Mouse (Mus musculus): ENCODE measurements around the gene Hmgcs1. TPM values are rescaled to one million over a fixed set of nuclear protein-coding genes. Genes with fewer than 3 reads are reported as not detected.

Hmgcs1 gene
- 10 to 100 TPM; 17.9 to 34.1 TPM for polyA plus RNA-seq (2017; shearing (Covaris generic))

GRCm38 (mm10) chr13:119690039-119690728, at the start of gene Hmgcs1:
Hmgcs1 (plus strand) TSS chr13:119690379.

GRCm38 (mm10) chr13:119755681-119756471, 65.7 kb downstream of the Hmgcs1 start, which contains the start of gene Nim1k:
Nim1k (minus strand) TSS chr13:119755882.

Other genes with a start within 250 kb of the Hmgcs1 start
- 100 to 1,000 TPM in 1 of 2 experiments, 10 to 100 TPM in 1; 84.9 to 115 TPM for gene 4833420G17Rik, start 227.6 kb upstream of the Hmgcs1 start, polyA plus RNA-seq (2017; shearing (Covaris generic))
- 1 to 10 TPM in 1 of 2 experiments, under 1 TPM in 1; 0.54 to 3.1 TPM for gene Tmem267, start 202.3 kb upstream of the Hmgcs1 start, polyA plus RNA-seq (2017; shearing (Covaris generic))
- under 1 TPM in 1 of 2 experiments, not detected in 1; 0.55 TPM for gene 3110070M22Rik, start 202.0 kb upstream of the Hmgcs1 start, polyA plus RNA-seq (2017; shearing (Covaris generic))
- gene Ccl28, start 66.6 kb upstream of the Hmgcs1 start, polyA plus RNA-seq (2017; shearing (Covaris generic)), result under 1 TPM; 0.08 to 0.12 TPM
- under 1 TPM; 0.27 to 0.75 TPM for gene Nim1k, start 65.5 kb downstream of the Hmgcs1 start, polyA plus RNA-seq (2017; shearing (Covaris generic))
- 10 to 100 TPM; 30.1 to 33.2 TPM for gene Zfp131, start 100.5 kb downstream of the Hmgcs1 start, polyA plus RNA-seq (2017; shearing (Covaris generic))
- gene AF067063, start 139.8 kb downstream of the Hmgcs1 start, polyA plus RNA-seq (2017; shearing (Covaris generic)), result not detected
- gene D13Ertd608e, start 145.6 kb downstream of the Hmgcs1 start, polyA plus RNA-seq (2017; shearing (Covaris generic)), result not detected
- under 1 TPM in 1 of 2 experiments, not detected in 1; 0.29 TPM for gene Tcstv1, start 204.4 kb downstream of the Hmgcs1 start, polyA plus RNA-seq (2017; shearing (Covaris generic))
- not detected for gene Gm21761, start 238.9 kb downstream of the Hmgcs1 start, polyA plus RNA-seq (2017; shearing (Covaris generic))

Measured in activated CD4-positive, CD25-positive, alpha-beta regulatory T cell (primary cell).